Mouse (Mus musculus): ENCODE data around the gene Cnn2. TPM values are rescaled to one million over a fixed set of nuclear protein-coding genes. Genes with fewer than 3 reads are reported as not detected.

Gene Cnn2
- polyA plus RNA-seq, 1 experiment from 2014 or later = 221 TPM

- Histone ChIP-seq H3K4me1 (replicated peaks; ENCODE audit: control insufficient read depth, insufficient read depth, low read length) (peaks cover 10% of the 10 kb centered on the region; the same call in 1 of the 2 replicates), H3K27me3 (ENCODE audit: control insufficient read depth, insufficient read depth, low read length) (peaks cover 12% of the 10 kb centered on the region), H3K27ac (ENCODE audit: low read depth, low read length) (no peak overlapping the region), H3K36me3 (ENCODE audit: control insufficient read depth, insufficient read depth, low read length) (no peaks in the 10 kb centered on the region), H3K4me2 (replicated peaks; ENCODE audit: low read depth, low read length) (no peak overlapping the region), H3K9me3 (ENCODE audit: control insufficient read depth, low read length) (no peaks in the 10 kb centered on the region), H3K4me3 (ENCODE audit: low read depth, low read length) (no peak overlapping the region), H3K9ac (ENCODE audit: low read depth, low read length) (no peak overlapping the region)
- DNase-seq (ENCODE audit: low spot score) = no peak
- 86% methylated on average over 18 of the region's 18 CpGs for WGBS
- ATAC-seq (ENCODE audit: low FRiP score) = no peak
These were observed 32.4 kb downstream of the Cnn2 start for GRCm38 (mm10) chr10:80020603-80021319.

DNA sequence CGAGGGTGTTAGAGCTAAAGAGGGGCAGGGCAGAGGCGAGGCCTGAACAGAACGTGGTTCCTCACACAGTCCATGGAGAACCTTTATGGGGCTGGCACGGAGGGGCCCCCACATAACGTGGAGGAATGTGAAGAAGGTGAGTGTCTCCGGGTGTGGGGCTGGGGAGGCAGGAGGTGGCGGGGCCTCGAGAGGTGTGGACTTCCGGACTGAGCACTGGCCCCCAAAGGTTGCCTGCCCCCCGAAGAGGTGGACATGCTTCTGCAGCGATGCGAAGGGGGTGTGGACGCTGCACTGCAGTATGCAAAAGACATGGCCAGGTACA is 32.9 kb downstream of the Cnn2 start:
- no peak for DNase-seq (ENCODE audit: low spot score)
- Histone ChIP-seq H3K4me1 (replicated peaks; ENCODE audit: control insufficient read depth, insufficient read depth, low read length) (peaks cover 10% of the 10 kb centered on the region; the same call in 1 of the 2 replicates), H3K36me3 (ENCODE audit: control insufficient read depth, insufficient read depth, low read length) (no peaks in the 10 kb centered on the region), H3K27me3 (ENCODE audit: control insufficient read depth, insufficient read depth, low read length) (peaks cover 10% of the 10 kb centered on the region), H3K9ac (ENCODE audit: low read depth, low read length) (no peak overlapping the region), H3K27ac (ENCODE audit: low read depth, low read length) (no peak overlapping the region), H3K4me2 (replicated peaks; ENCODE audit: low read depth, low read length) (no peak overlapping the region), H3K9me3 (ENCODE audit: control insufficient read depth, low read length) (no peaks in the 10 kb centered on the region), H3K4me3 (ENCODE audit: low read depth, low read length) (no peak overlapping the region)
- ATAC-seq (ENCODE audit: low FRiP score) = no peak
- 94% methylated on average over 13 of the region's 13 CpGs for WGBS

- ATAC-seq (ENCODE audit: low FRiP score) (no peak), DNase-seq (ENCODE audit: low spot score) (no peak)
- Histone ChIP-seq H3K9me3 (ENCODE audit: control insufficient read depth, low read length) (no peaks in the 10 kb centered on the region), H3K27me3 (ENCODE audit: control insufficient read depth, insufficient read depth, low read length) (peaks cover 10% of the 10 kb centered on the region), H3K4me2 (replicated peaks; ENCODE audit: low read depth, low read length) (no peak overlapping the region), H3K4me1 (replicated peaks; ENCODE audit: control insufficient read depth, insufficient read depth, low read length) (peaks cover 10% of the 10 kb centered on the region; the same call in 1 of the 2 replicates), H3K27ac (ENCODE audit: low read depth, low read length) (no peak overlapping the region), H3K36me3 (ENCODE audit: control insufficient read depth, insufficient read depth, low read length) (no peaks in the 10 kb centered on the region), H3K4me3 (ENCODE audit: low read depth, low read length) (no peak overlapping the region), H3K9ac (ENCODE audit: low read depth, low read length) (no peak overlapping the region)
- WGBS = 92% methylated on average over 12 of the region's 12 CpGs
These were observed 33.8 kb downstream of the Cnn2 start for GRCm38 (mm10) chr10:80022164-80022563.

GRCm38 (mm10) chr10:80022806-80023205 is 34.4 kb downstream of the Cnn2 start:
- H3K27ac ChIP-seq (ENCODE audit: low read depth, low read length) = no peak overlapping the region
- ATAC-seq (ENCODE audit: low FRiP score) (no peak), DNase-seq (ENCODE audit: low spot score) (no peak)
- 92% methylated on average over 8 of the region's 8 CpGs for WGBS
- peaks cover 10% of the 10 kb centered on the region; the same call in 1 of the 2 replicates for H3K4me1 ChIP-seq (replicated peaks; ENCODE audit: control insufficient read depth, insufficient read depth, low read length)
- H3K9me3 ChIP-seq (ENCODE audit: control insufficient read depth, low read length) = no peaks in the 10 kb centered on the region
- H3K4me3 ChIP-seq (ENCODE audit: low read depth, low read length) = no peak overlapping the region
- H3K9ac ChIP-seq (ENCODE audit: low read depth, low read length) = no peak overlapping the region
- no peaks in the 10 kb centered on the region for H3K36me3 ChIP-seq (ENCODE audit: control insufficient read depth, insufficient read depth, low read length)
- no peak overlapping the region for H3K4me2 ChIP-seq (replicated peaks; ENCODE audit: low read depth, low read length)
- H3K27me3 ChIP-seq (ENCODE audit: control insufficient read depth, insufficient read depth, low read length) = peaks cover 10% of the 10 kb centered on the region

GRCm38 (mm10) chr10:80023758-80024157 is 35.4 kb downstream of the Cnn2 start:
- no peaks in the 10 kb centered on the region for H3K9me3 ChIP-seq (ENCODE audit: control insufficient read depth, low read length)
- no peak overlapping the region for H3K4me3 ChIP-seq (ENCODE audit: low read depth, low read length)
- peaks cover 10% of the 10 kb centered on the region; the same call in 1 of the 2 replicates for H3K4me1 ChIP-seq (replicated peaks; ENCODE audit: control insufficient read depth, insufficient read depth, low read length)
- WGBS = 89% methylated on average over 5 of the region's 5 CpGs
- no peak for DNase-seq (ENCODE audit: low spot score)
- no peak overlapping the region for H3K9ac ChIP-seq (ENCODE audit: low read depth, low read length)
- ATAC-seq (ENCODE audit: low FRiP score) = no peak
- H3K36me3 ChIP-seq (ENCODE audit: control insufficient read depth, insufficient read depth, low read length) = no peaks in the 10 kb centered on the region
- no peak overlapping the region for H3K27ac ChIP-seq (ENCODE audit: low read depth, low read length)
- H3K4me2 ChIP-seq (replicated peaks; ENCODE audit: low read depth, low read length) = no peak overlapping the region
- H3K27me3 ChIP-seq (ENCODE audit: control insufficient read depth, insufficient read depth, low read length) = peaks cover 9% of the 10 kb centered on the region

- no peak overlapping the region for H3K27ac ChIP-seq (ENCODE audit: low read depth, low read length)
- no peak for DNase-seq (ENCODE audit: low spot score)
- WGBS = 76% methylated on average over 15 of the region's 15 CpGs
These were observed 36.1 kb downstream of the Cnn2 start for GRCm38 (mm10) chr10:80024229-80025043.

GRCm38 (mm10) chr10:80025044-80025347 is 36.6 kb downstream of the Cnn2 start:
- Histone ChIP-seq H3K4me1 (replicated peaks; ENCODE audit: control insufficient read depth, insufficient read depth, low read length) (no peaks in the 10 kb centered on the region), H3K36me3 (ENCODE audit: control insufficient read depth, insufficient read depth, low read length) (no peaks in the 10 kb centered on the region), H3K9ac (ENCODE audit: low read depth, low read length) (no peak overlapping the region), H3K4me3 (ENCODE audit: low read depth, low read length) (no peak overlapping the region), H3K27ac (ENCODE audit: low read depth, low read length) (no peak overlapping the region), H3K4me2 (replicated peaks; ENCODE audit: low read depth, low read length) (no peak overlapping the region), H3K9me3 (ENCODE audit: control insufficient read depth, low read length) (no peaks in the 10 kb centered on the region), H3K27me3 (ENCODE audit: control insufficient read depth, insufficient read depth, low read length) (0 out of 2 replicates have a peak, but pooled peaks cover 2% of the 10 kb centered on the region)
- DNase-seq (ENCODE audit: low spot score) (no peak), ATAC-seq (ENCODE audit: low FRiP score) (no peak)
- 52% methylated on average over 4 of the region's 4 CpGs for WGBS

More at GRCm38 (mm10) chr10:80024229-80025043, 36.1 kb downstream of the Cnn2 start:
- no peak for ATAC-seq (ENCODE audit: low FRiP score)
- Histone ChIP-seq H3K9ac (ENCODE audit: low read depth, low read length) (no peak overlapping the region), H3K36me3 (ENCODE audit: control insufficient read depth, insufficient read depth, low read length) (no peaks in the 10 kb centered on the region), H3K4me1 (replicated peaks; ENCODE audit: control insufficient read depth, insufficient read depth, low read length) (peaks cover 4% of the 10 kb centered on the region; the same call in 1 of the 2 replicates), H3K4me3 (ENCODE audit: low read depth, low read length) (no peak overlapping the region), H3K4me2 (replicated peaks; ENCODE audit: low read depth, low read length) (no peak overlapping the region), H3K9me3 (ENCODE audit: control insufficient read depth, low read length) (no peaks in the 10 kb centered on the region), H3K27me3 (ENCODE audit: control insufficient read depth, insufficient read depth, low read length) (peaks cover 2% of the 10 kb centered on the region)

DNA sequence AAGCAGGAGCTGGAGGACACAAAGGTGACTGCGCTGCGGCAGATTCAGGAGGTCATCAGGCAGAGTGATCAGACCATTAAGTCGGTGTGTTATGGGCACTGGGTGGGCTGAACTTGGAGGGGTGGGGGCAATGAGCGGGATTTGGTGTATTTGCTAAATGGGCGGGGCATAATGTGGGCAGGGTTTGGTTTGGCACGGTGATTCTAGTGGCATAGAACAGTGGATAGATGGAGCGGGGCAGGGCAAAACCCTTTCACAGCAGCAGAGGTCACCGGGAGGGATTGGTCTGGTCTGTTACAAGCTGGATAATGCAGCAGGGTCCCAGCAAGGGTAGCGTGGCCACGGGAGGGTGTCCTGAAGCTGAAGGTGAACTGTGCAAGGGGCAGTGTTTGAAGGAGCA is 37.1 kb downstream of the Cnn2 start:
- H3K9ac ChIP-seq (ENCODE audit: low read depth, low read length) = no peak overlapping the region
- H3K4me3 ChIP-seq (ENCODE audit: low read depth, low read length) = no peak overlapping the region
- no peak overlapping the region for H3K27ac ChIP-seq (ENCODE audit: low read depth, low read length)
- H3K9me3 ChIP-seq (ENCODE audit: control insufficient read depth, low read length) = no peaks in the 10 kb centered on the region
- WGBS = 75% methylated on average over 10 of the region's 10 CpGs
- H3K4me1 ChIP-seq (replicated peaks; ENCODE audit: control insufficient read depth, insufficient read depth, low read length) = no peaks in the 10 kb centered on the region
- H3K36me3 ChIP-seq (ENCODE audit: control insufficient read depth, insufficient read depth, low read length) = no peaks in the 10 kb centered on the region
- no peak for DNase-seq (ENCODE audit: low spot score)
- H3K4me2 ChIP-seq (replicated peaks; ENCODE audit: low read depth, low read length) = no peak overlapping the region
- H3K27me3 ChIP-seq (ENCODE audit: control insufficient read depth, insufficient read depth, low read length) = 0 out of 2 replicates have a peak, but pooled peaks cover 2% of the 10 kb centered on the region
- no peak for ATAC-seq (ENCODE audit: low FRiP score)

Measured in hindbrain, embryonic 11.5 days (tissue).